Mouse (Mus musculus) stomach, embryonic 14.5 days (tissue): Measurements from ENCODE around the gene Adk. TPM values are rescaled to one million over a fixed set of nuclear protein-coding genes. Genes with fewer than 3 reads are reported as not detected.

ENCODE experiments used
- ATAC-seq: fragments of 200-750 bp; cut with Nextera tagmentation; 2 replicates; pipeline ENCODE4 v1.8.0; 2017; ENCODE audit warnings: low read depth, moderate TSS enrichment; ENCODE audit not compliant: insufficient number of reproducible peaks, insufficient read depth, low FRiP score
- H3K27ac ChIP-seq: fragments of 300-500 bp; sonication (generic); 2 replicates; pipeline ENCODE4 v1.5.1; 2014; ENCODE audit warnings: mild to moderate bottlenecking, low read length, moderate library complexity, mixed read lengths
- H3K27me3 ChIP-seq: fragments of 300-500 bp; sonication (generic); 2 replicates; pipeline ENCODE4 v1.6.1; 2014; ENCODE audit warnings: low read length, control low read depth, mixed read lengths; ENCODE audit not compliant: control insufficient read depth, insufficient read depth
- H3K36me3 ChIP-seq: fragments of 300-500 bp; sonication (generic); 2 replicates; pipeline ENCODE4 v1.6.1; 2014; ENCODE audit warnings: mild to moderate bottlenecking, control low read depth, low read length, moderate library complexity, mixed read lengths; ENCODE audit not compliant: control insufficient read depth, insufficient read depth
- H3K4me1 ChIP-seq: fragments of 300-500 bp; sonication (generic); 2 replicates; pipeline ENCODE4 v1.6.1; 2014; ENCODE audit warnings: low read length, control low read depth, mixed read lengths; ENCODE audit not compliant: control insufficient read depth, insufficient read depth
- H3K4me2 ChIP-seq: fragments of 300-500 bp; sonication (generic); replicated peaks from 2 replicates; pipeline ENCODE4 v1.6.1; 2014; ENCODE audit warnings: low read depth, low read length, control low read depth
- H3K4me3 ChIP-seq: fragments of 300-500 bp; sonication (generic); 2 replicates; pipeline ENCODE4 v1.5.1; 2014; ENCODE audit warnings: low read depth, low read length, control low read depth
- H3K9ac ChIP-seq: fragments of 300-500 bp; sonication (generic); replicated peaks from 2 replicates; pipeline ENCODE4 v1.6.1; 2014; ENCODE audit warnings: low read depth, mild to moderate bottlenecking, control low read depth, low read length, moderate library complexity, mixed read lengths
- H3K9me3 ChIP-seq: fragments of 300-500 bp; sonication (generic); 2 replicates; pipeline ENCODE4 v1.6.1; 2016; ENCODE audit warnings: low read depth, low read length, control low read depth; ENCODE audit not compliant: control insufficient read depth
- WGBS: fragments of 180-500 bp; shearing (Covaris S2); extraction: QIAGEN DNeasy Blood & Tissue Kit; methylation state at CpG from one replicate; pipeline ENCODE4 v1.1.7; 2014; 5-methylcytosine and 5-hydroxymethylcytosine counted together
- polyA plus RNA-seq: library from polyadenylated mRNA; unstranded; fragments of >200 nt; fragmentation: Nextera tagmentation; extraction: Ambion mirVana; gene quantifications from 2 replicates; pipeline ENCODE4 v1.2.1, GENCODE M21; 2014

Adk gene
- polyA plus RNA-seq, 1 experiment from 2014 or later = 139 TPM

GRCm38 (mm10) chr14:21034271-21034670 is 18.1 kb upstream of the Adk start:
- H3K4me2 ChIP-seq = no peak overlapping the region
- peaks cover 51% of the 10 kb centered on the region for H3K36me3 ChIP-seq
- H3K4me1 ChIP-seq = peaks cover 4% of the 10 kb centered on the region; the same call in 1 of the 2 replicates
- ATAC-seq = no peak
- no peaks in the 10 kb centered on the region for H3K9me3 ChIP-seq
- H3K27me3 ChIP-seq = no peaks in the 10 kb centered on the region
- 88% methylated on average over 4 of the region's 4 CpGs for WGBS
- H3K4me3 ChIP-seq = no peak overlapping the region
- H3K9ac ChIP-seq = no peak overlapping the region
- no peak overlapping the region for H3K27ac ChIP-seq

DNA sequence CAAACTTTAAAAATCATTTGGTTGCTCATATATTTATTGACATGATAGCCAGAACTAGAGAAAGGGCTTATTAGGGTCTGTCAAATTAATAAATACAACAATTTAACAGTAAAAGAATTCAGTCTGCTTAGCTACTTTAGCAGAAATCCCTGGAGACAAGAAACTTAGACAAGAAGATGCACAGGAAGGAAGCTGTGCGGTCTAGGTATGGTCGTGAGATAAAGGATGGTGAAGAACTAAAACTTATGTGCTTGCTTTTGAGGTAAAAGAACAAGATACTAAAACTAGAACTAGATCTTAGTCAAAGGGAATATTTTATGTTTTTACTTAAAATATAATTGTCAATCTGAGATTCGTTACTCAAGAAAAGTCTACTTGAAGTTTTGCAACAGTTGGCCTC is 17.6 kb upstream of the Adk start:
- H3K4me3 ChIP-seq = no peak overlapping the region
- no peak for ATAC-seq
- no peak overlapping the region for H3K9ac ChIP-seq
- no peaks in the 10 kb centered on the region for H3K27me3 ChIP-seq
- H3K27ac ChIP-seq = no peak overlapping the region
- H3K4me2 ChIP-seq = no peak overlapping the region
- H3K36me3 ChIP-seq = peaks cover 46% of the 10 kb centered on the region
- peaks cover 4% of the 10 kb centered on the region; the same call in 1 of the 2 replicates for H3K4me1 ChIP-seq
- 94% methylated on average over 3 of the region's 3 CpGs for WGBS
- H3K9me3 ChIP-seq = no peaks in the 10 kb centered on the region

DNA sequence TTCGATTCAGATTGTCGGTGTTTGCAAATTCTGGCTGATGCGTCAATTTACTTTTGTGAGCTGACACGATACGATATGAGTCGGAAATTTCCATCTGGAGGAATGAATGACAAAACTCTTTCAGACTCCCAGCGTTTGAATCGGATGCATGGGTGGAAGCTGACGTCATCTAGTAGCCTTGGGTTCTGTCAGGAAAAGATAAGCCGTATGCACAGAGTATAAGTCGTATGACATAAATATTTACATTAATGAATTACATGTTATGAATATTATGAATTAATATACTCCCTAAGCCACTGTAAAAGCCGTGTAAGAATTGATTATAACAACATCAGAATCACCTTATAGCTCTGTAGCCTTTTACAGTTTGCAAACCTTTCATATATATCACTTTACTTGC is 13.3 kb upstream of the Adk start:
- ATAC-seq = no peak
- Histone ChIP-seq H3K27ac (no peak overlapping the region), H3K4me3 (no peak overlapping the region), H3K9ac (no peak overlapping the region), H3K27me3 (no peaks in the 10 kb centered on the region), H3K4me2 (no peak overlapping the region), H3K36me3 (peaks cover 26% of the 10 kb centered on the region), H3K9me3 (no peaks in the 10 kb centered on the region), H3K4me1 (no peaks in the 10 kb centered on the region)
- WGBS = 55% methylated on average over 12 of the region's 12 CpGs

DNA sequence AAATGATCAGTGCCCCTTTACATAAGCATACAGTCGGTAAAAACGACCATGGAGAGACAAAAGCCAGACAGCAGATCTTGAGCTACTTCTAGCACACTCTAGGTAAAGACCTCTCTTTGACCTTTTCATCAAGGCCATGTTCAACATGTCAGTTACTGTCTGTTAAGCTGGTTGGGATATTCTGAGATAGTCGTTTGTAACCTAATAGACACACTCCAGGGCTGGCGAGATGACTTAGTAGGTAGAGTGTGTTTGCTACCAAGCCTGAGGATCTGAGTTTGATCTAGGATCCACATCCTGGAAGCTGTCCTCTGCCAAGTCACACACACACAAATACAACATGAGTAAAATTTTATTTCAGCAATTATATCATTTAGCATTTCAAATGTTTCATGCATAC is 12.8 kb upstream of the Adk start:
- Histone ChIP-seq H3K4me2 (no peak overlapping the region), H3K27ac (no peak overlapping the region), H3K27me3 (no peaks in the 10 kb centered on the region), H3K9me3 (no peaks in the 10 kb centered on the region), H3K4me1 (no peaks in the 10 kb centered on the region), H3K9ac (no peak overlapping the region), H3K36me3 (peaks cover 21% of the 10 kb centered on the region), H3K4me3 (no peak overlapping the region)
- 51% methylated on average over 4 of the region's 4 CpGs for WGBS
- no peak for ATAC-seq

DNA sequence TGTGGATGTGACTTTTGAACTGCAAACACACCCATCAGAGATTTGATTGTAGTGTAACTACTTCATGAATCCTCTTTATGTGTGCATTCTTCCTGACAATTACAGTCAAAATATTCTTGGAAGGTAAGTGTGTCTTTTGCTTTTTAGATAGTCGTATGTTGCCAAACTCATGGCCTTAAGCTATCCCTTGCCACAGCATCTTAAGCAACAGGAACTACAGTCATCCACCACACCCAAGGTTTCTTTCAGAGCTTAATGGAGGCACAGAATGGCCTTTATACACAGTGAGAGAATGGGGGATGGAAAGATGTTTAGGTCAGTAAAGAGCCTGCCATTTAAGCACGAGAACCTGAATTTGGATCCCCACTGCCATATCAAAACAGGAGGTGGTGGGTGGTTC is 4.5 kb upstream of the Adk start:
- H3K4me3 ChIP-seq = no peak overlapping the region
- no peak overlapping the region for H3K9ac ChIP-seq
- 75% methylated on average over 2 of the region's 2 CpGs for WGBS
- H3K36me3 ChIP-seq = no peaks in the 10 kb centered on the region; the same call in 1 of the 2 replicates
- ATAC-seq = no peak
- H3K27me3 ChIP-seq = no peaks in the 10 kb centered on the region
- no peak overlapping the region for H3K27ac ChIP-seq
- H3K4me2 ChIP-seq = no peak overlapping the region
- 0 out of 2 replicates have a peak, but pooled peaks cover 4% of the 10 kb centered on the region for H3K4me1 ChIP-seq
- H3K9me3 ChIP-seq = no peaks in the 10 kb centered on the region

DNA sequence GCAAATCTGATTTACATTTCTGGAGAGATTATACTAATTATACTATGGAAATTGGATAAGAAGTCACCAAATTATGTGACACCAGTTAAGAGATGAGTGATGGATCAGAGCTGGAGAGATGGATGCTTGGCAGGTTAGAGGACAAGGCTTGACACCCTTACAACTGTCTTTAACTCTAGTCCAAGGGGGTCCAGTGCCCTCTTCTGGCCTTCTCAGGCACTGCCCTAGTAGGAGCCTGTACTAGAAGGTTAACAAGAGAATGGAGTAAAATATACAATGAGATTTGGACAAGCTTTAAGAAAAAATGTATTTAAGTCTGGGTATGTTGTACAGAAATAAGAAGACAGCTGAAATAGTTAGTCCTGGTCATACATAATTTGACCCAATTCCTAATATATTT is 3.5 kb upstream of the Adk start:
- ATAC-seq = no peak
- no peak overlapping the region for H3K4me2 ChIP-seq
- no peaks in the 10 kb centered on the region; the same call in 1 of the 2 replicates for H3K36me3 ChIP-seq
- no peak overlapping the region for H3K9ac ChIP-seq
- no peak overlapping the region for H3K4me3 ChIP-seq
- no peak overlapping the region for H3K27ac ChIP-seq
- H3K9me3 ChIP-seq = no peaks in the 10 kb centered on the region
- H3K27me3 ChIP-seq = no peaks in the 10 kb centered on the region
- 0 out of 2 replicates have a peak, but pooled peaks cover 4% of the 10 kb centered on the region for H3K4me1 ChIP-seq

DNA sequence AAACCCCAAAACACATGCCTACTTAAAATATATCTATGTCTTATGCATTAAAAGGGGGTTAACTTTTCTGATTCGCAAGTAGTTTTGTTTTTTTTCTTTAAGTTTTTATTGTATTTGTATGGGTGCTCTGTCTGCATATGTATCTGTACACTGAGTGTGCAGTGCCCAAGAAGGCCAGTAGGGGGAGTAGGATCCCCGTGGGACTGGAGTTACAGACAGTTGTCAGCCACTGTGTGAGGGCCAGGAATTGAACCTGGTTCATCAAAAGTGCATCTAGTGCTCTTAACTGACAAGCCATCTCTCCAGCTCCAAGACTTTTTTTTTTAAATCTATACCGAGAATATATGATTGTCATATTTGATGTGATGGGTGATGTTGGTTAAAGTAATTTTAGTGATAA is 1.6 kb upstream of the Adk start:
- Histone ChIP-seq H3K36me3 (no peaks in the 10 kb centered on the region), H3K4me3 (no peak overlapping the region; the same call in 1 of the 2 replicates), H3K27ac (no peak overlapping the region), H3K4me2 (no peak overlapping the region), H3K27me3 (no peaks in the 10 kb centered on the region), H3K9ac (no peak overlapping the region), H3K4me1 (0 out of 2 replicates have a peak, but pooled peaks cover 4% of the 10 kb centered on the region), H3K9me3 (no peaks in the 10 kb centered on the region)
- 74% methylated on average over 3 of the region's 3 CpGs for WGBS
- ATAC-seq = no peak

DNA sequence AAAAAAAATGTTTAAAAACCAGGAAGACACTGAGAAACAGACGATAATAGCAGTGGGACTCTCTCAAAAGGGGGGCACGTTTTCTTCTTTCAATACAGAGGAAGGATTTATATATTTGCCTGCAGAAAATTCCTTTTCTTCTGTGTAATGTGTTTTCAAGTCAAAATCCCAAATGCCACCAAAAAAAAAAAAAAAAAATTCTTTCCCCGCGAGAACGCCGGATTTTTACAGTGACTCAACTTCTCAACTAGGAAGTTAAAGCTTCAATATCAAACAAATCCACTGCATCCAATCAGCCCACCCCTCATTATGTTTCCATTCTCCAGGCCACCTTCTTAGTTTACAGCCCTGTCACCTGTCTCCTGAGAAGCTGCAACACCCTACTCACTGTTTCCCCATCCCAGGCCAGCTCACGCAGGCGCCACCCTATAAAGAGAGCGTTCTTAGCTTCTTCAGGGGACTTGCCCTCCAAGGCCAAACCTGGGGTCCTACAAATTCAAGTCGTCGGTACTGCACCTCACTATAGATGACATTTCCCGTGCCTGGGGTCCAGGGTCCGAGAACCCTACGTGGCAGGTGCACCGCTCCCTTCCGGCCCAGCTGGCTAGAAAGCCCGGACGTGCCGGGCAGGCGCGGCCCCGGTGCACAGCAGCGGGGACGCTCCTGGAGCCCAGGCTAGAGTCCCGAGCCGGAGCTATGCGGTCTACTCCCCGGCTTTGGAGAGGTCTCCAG is 828 bp upstream of the Adk start:
- peak overlapping the region; percentile 94 for H3K4me3 ChIP-seq
- no peaks in the 10 kb centered on the region for H3K27me3 ChIP-seq
- ATAC-seq = peak; percentile 8; the same call in 1 of the 2 replicates
- no peaks in the 10 kb centered on the region for H3K36me3 ChIP-seq
- H3K4me1 ChIP-seq = 0 out of 2 replicates have a peak, but pooled peaks cover 4% of the 10 kb centered on the region
- peak overlapping the region; percentile 89 for H3K27ac ChIP-seq
- H3K4me2 ChIP-seq = peak overlapping the region; percentile 60
- H3K9ac ChIP-seq = peak overlapping the region; percentile 66
- WGBS = 7% methylated on average over 28 of the region's 28 CpGs
- H3K9me3 ChIP-seq = no peaks in the 10 kb centered on the region

DNA sequence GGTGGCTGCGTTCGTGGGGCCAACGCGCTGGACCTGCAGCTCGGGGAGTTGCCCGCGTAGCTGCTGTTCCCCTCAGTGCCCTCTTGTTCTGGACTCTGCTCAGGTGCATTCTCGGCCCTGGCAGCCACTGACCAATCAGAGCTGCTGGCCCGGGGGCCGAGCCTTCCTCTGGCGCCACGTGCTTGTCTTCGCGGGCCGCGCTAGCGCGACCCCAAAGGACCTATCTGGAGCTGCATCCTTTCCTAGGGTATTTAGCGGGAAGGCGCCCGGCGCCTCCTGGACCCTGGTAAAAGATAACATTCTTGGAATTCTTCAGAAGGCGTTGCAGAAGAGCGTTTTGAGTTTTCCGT is 382 bp downstream of the Adk start:
- Histone ChIP-seq H3K9me3 (no peaks in the 10 kb centered on the region), H3K4me3 (peak overlapping the region; percentile 94), H3K36me3 (no peaks in the 10 kb centered on the region), H3K9ac (peak overlapping the region; percentile 11; the same call in 1 of the 2 replicates), H3K27ac (peak overlapping the region; percentile 89; the same call in 1 of the 2 replicates), H3K27me3 (no peaks in the 10 kb centered on the region), H3K4me1 (0 out of 2 replicates have a peak, but pooled peaks cover 4% of the 10 kb centered on the region), H3K4me2 (peak overlapping the region; percentile 60)
- WGBS = 0% methylated on average over 24 of the region's 25 CpGs
- peak; percentile 78 for ATAC-seq
